Mouse (Mus musculus): ENCODE measurements around the gene Frk.

DNA sequence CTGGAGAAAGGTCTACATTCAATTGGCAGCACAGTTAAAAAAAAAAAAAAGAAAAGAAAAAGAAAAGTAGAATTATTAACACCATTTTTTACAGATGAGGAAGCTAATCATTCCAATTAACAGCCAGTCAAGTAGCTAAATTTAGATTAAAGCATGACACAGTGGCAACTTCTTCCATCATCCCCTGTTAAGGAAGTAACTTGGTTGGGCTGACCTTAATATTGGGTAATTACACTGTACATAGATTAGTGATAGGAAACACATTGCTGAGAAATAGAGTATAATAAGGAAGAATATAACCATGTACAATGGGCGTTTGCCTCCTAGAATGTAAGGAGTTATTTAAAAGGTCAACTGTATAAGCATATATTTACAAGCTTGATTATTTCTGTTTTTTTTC lies 42.4 kb downstream of the Frk start:
- TF ChIP-seq POLR2A (IDR thresholded peaks at IDR 0.05; ENCODE audit: borderline replicate concordance, extremely low read depth, insufficient read depth, insufficient read length, poor library complexity, severe bottlenecking) (no peak), CTCF (IDR thresholded peaks at IDR 0.05; ENCODE audit: borderline replicate concordance, extremely low read depth, insufficient read depth, insufficient read length) (no peak)

All from brain, embryonic 14.5 days (tissue).